Mouse (Mus musculus): Measurements from ENCODE around the gene L3mbtl3.

Gene L3mbtl3

GRCm38 (mm10) chr10:26337896-26338503 is 37.8 kb downstream of the L3mbtl3 start:
- DNase-seq (ENCODE audit: inconsistent age in 2 of 2, low spot score in 1 of 2): no peak

GRCm38 (mm10) chr10:26333966-26334365 is 41.8 kb downstream of the L3mbtl3 start:
- no peak for DNase-seq (ENCODE audit: inconsistent age in 2 of 2, low spot score in 1 of 2)

- DNase-seq (ENCODE audit: inconsistent age in 2 of 2, low spot score in 1 of 2): no peak
Measured at GRCm38 (mm10) chr10:26332781-26333180, 43.0 kb downstream of the L3mbtl3 start.

GRCm38 (mm10) chr10:26328843-26329242 is 46.9 kb downstream of the L3mbtl3 start:
- no peak for DNase-seq (ENCODE audit: inconsistent age in 2 of 2, low spot score in 1 of 2)

- no peak for DNase-seq (ENCODE audit: inconsistent age in 2 of 2, low spot score in 1 of 2)
Measured at GRCm38 (mm10) chr10:26327691-26328542, 47.9 kb downstream of the L3mbtl3 start.

- DNase-seq (ENCODE audit: inconsistent age in 2 of 2, low spot score in 1 of 2): no peak
Measured at GRCm38 (mm10) chr10:26327291-26327690, 48.5 kb downstream of the L3mbtl3 start.

- no peak for DNase-seq (ENCODE audit: inconsistent age in 2 of 2, low spot score in 1 of 2)
Measured at GRCm38 (mm10) chr10:26325320-26325719, 50.5 kb downstream of the L3mbtl3 start.

GRCm38 (mm10) chr10:26322344-26323051 is 53.3 kb downstream of the L3mbtl3 start:
- no peak for DNase-seq (ENCODE audit: inconsistent age in 2 of 2, low spot score in 1 of 2)

- DNase-seq (ENCODE audit: inconsistent age in 2 of 2, low spot score in 1 of 2): no peak
Measured at GRCm38 (mm10) chr10:26320679-26321078, 55.1 kb downstream of the L3mbtl3 start.

- DNase-seq (ENCODE audit: inconsistent age in 2 of 2, low spot score in 1 of 2): no peak
Measured at GRCm38 (mm10) chr10:26314327-26314726, 61.4 kb downstream of the L3mbtl3 start.

- no peak for DNase-seq (ENCODE audit: inconsistent age in 2 of 2, low spot score in 1 of 2)
Measured at GRCm38 (mm10) chr10:26303485-26303884, 72.3 kb downstream of the L3mbtl3 start.

- no peak for DNase-seq (ENCODE audit: inconsistent age in 2 of 2, low spot score in 1 of 2)
Measured at GRCm38 (mm10) chr10:26302336-26302735, 73.4 kb downstream of the L3mbtl3 start.

- DNase-seq (ENCODE audit: inconsistent age in 2 of 2, low spot score in 1 of 2): peak in 1 of 2 experiments; percentile 37
Measured at GRCm38 (mm10) chr10:26297626-26298025, 78.1 kb downstream of the L3mbtl3 start.

- DNase-seq (ENCODE audit: inconsistent age in 2 of 2, low spot score in 1 of 2): no peak
Measured at GRCm38 (mm10) chr10:26297200-26297599, 78.6 kb downstream of the L3mbtl3 start.

- DNase-seq (ENCODE audit: inconsistent age in 2 of 2, low spot score in 1 of 2): no peak
Measured at GRCm38 (mm10) chr10:26287136-26287535, 88.6 kb downstream of the L3mbtl3 start.

- no peak for DNase-seq (ENCODE audit: inconsistent age in 2 of 2, low spot score in 1 of 2)
Measured at GRCm38 (mm10) chr10:26280009-26280408, 95.8 kb downstream of the L3mbtl3 start.

- DNase-seq (ENCODE audit: inconsistent age in 2 of 2, low spot score in 1 of 2): peak; percentile 14 to 71
Measured at GRCm38 (mm10) chr10:26275414-26275813, 100.4 kb downstream of the L3mbtl3 start.

- no peak for DNase-seq (ENCODE audit: inconsistent age in 2 of 2, low spot score in 1 of 2)
Measured at GRCm38 (mm10) chr10:26263744-26264459, 111.9 kb downstream of the L3mbtl3 start.

GRCm38 (mm10) chr10:26259908-26260307 is 115.9 kb downstream of the L3mbtl3 start:
- DNase-seq (ENCODE audit: inconsistent age in 2 of 2, low spot score in 1 of 2): no peak

- DNase-seq (ENCODE audit: inconsistent age in 2 of 2, low spot score in 1 of 2): no peak
Measured at GRCm38 (mm10) chr10:26249426-26250165, 126.2 kb downstream of the L3mbtl3 start.

Measured in adrenal gland, adult (tissue).